Mouse (Mus musculus) testis, adult 2 months (tissue): ENCODE results near the gene Olfr948. TPM values are rescaled to one million over a fixed set of nuclear protein-coding genes. Genes with fewer than 3 reads are reported as not detected.

Experiments
- H3K27ac ChIP-seq: fragments of 200-500 bp; 2 replicates; pipeline ENCODE4 v1.5.1; 2012; ENCODE audit warnings: low read depth, low read length; ENCODE audit not compliant: control insufficient read depth, insufficient read depth
- H3K27me3 ChIP-seq: fragments of 200-500 bp; 2 replicates; pipeline ENCODE4 v1.6.1; 2012; ENCODE audit warnings: mild to moderate bottlenecking, low read length, moderate library complexity; ENCODE audit not compliant: control insufficient read depth, insufficient read depth
- H3K36me3 ChIP-seq: fragments of 200-500 bp; 2 replicates; pipeline ENCODE4 v1.6.1; 2012; ENCODE audit warnings: mild to moderate bottlenecking, low read length; ENCODE audit not compliant: control insufficient read depth, insufficient read depth
- H3K4me1 ChIP-seq: fragments of 200-500 bp; 2 replicates; pipeline ENCODE4 v1.6.1; 2012; ENCODE audit warnings: low read length; ENCODE audit not compliant: control insufficient read depth, insufficient read depth
- H3K4me3 ChIP-seq: fragments of 200-500 bp; 2 replicates; pipeline ENCODE4 v1.5.1; 2012; ENCODE audit warnings: low read depth, mild to moderate bottlenecking, low read length, moderate library complexity, mixed read lengths; ENCODE audit not compliant: control insufficient read depth
- CTCF ChIP-seq: fragments of 200-500 bp; IDR thresholded peaks from 2 replicates; pipeline ENCODE4 v1.5.1; 2012; ENCODE audit warnings: low read depth, mild to moderate bottlenecking, inconsistent platforms, low read length, moderate library complexity; ENCODE audit not compliant: control insufficient read depth, insufficient read depth, insufficient replicate concordance
- POLR2A ChIP-seq: fragments of 200-500 bp; IDR thresholded peaks from 2 replicates; pipeline ENCODE4 v1.6.1; 2012; ENCODE audit warnings: low read depth, mild to moderate bottlenecking, inconsistent platforms, low read length, moderate library complexity; ENCODE audit not compliant: control insufficient read depth
- polyA plus RNA-seq: library from polyadenylated mRNA; depleted of rRNA; stranded (reverse); fragments of >200 nt; gene quantifications from 2 replicates; pipeline ENCODE4 v1.2.3, GENCODE M21; 2012; rRNA removed

The Olfr948 gene
- polyA plus RNA-seq: not detected in 2 replicates

- TF ChIP-seq POLR2A (no peak), CTCF (no peak)
- H3K27me3 ChIP-seq: no peaks in the 10 kb centered on the region
- H3K36me3 ChIP-seq: no peaks in the 10 kb centered on the region
- H3K27ac ChIP-seq: no peak within 1 kb of the TSS
- H3K4me1 ChIP-seq: no peaks in the 10 kb centered on the region
- no peak within 1 kb of the TSS for H3K4me3 ChIP-seq
These were observed at the start of gene Olfr948 for GRCm38 (mm10) chr9:39325945-39326344. Olfr948 (minus strand) TSS chr9:39326045.

DNA sequence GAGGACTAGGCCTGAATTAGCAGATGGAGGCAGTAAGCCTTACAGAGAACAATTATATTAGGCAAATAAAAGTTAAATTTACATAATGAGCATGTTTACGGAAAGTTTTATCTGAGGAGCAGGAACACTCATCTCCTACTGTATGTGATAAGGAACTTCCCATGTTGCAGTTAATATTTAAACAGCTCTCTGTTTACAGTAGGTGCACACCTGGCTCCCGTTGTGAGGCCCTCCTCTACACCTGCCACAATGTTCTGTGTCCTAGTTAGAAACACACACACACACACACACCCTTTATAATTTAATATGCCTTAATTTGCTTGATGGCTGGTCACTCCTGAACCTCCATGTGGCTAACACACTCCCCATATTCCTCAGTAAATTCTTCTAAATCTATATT, 38.7 kb downstream of the Olfr948 start:
- no peak overlapping the region for H3K27ac ChIP-seq
- no peaks in the 10 kb centered on the region for H3K4me1 ChIP-seq
- H3K4me3 ChIP-seq: no peak overlapping the region
- no peaks in the 10 kb centered on the region for H3K36me3 ChIP-seq
- no peak for TF ChIP-seq POLR2A
- TF ChIP-seq CTCF: no peak
- H3K27me3 ChIP-seq: no peaks in the 10 kb centered on the region

DNA sequence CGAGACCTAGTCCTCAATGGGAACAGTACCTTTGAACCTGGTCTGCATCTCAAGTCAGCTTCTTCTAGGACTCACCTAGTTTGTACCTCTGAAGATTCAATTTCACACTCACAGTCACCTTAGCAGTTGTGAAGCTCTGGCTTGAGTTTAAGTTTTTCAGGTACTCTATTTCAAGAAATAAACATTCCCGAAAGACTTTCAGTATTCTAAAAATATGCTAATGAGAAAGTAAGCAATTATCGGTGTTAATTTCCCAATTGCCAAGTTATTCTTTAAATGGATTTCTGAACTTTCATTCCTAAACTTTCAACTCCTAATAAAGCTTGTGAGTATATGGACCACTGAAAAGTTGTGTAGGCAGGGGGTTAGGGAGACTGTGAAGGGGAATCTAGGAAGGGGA, 49.1 kb downstream of the Olfr948 start, which contains the start of gene Olfr945:
Gene Olfr945 (minus strand): TSS at position 101 of the 400 bp plus-strand sequence.
- H3K27ac ChIP-seq: no peak within 1 kb of the TSS
- H3K4me3 ChIP-seq: no peak within 1 kb of the TSS
- no peaks in the 10 kb centered on the region for H3K36me3 ChIP-seq
- no peaks in the 10 kb centered on the region for H3K4me1 ChIP-seq
- TF ChIP-seq POLR2A (no peak), CTCF (no peak)
- H3K27me3 ChIP-seq: no peaks in the 10 kb centered on the region

Other genes starting within 250 kb of the Olfr948 start
- gene Olfr938, start 247.2 kb downstream of the Olfr948 start, polyA plus RNA-seq: not detected in 2 replicates
- gene Olfr27, start 197.9 kb downstream of the Olfr948 start, polyA plus RNA-seq: 0.51 and 0.79 TPM in 2 replicates
- not detected in 2 replicates for gene Olfr943, start 159.7 kb downstream of the Olfr948 start, polyA plus RNA-seq
- not detected in 2 replicates for gene Olfr944, start 124.1 kb downstream of the Olfr948 start, polyA plus RNA-seq
- not detected in 2 replicates for gene Olfr1537, start 76.1 kb downstream of the Olfr948 start, polyA plus RNA-seq
- gene Olfr945, start 49.2 kb downstream of the Olfr948 start, polyA plus RNA-seq: not detected in 2 replicates
- not detected in 2 replicates for gene Olfr951, start 61.4 kb upstream of the Olfr948 start, polyA plus RNA-seq
- gene Olfr952, start 101.1 kb upstream of the Olfr948 start, polyA plus RNA-seq: not detected in 2 replicates
- not detected in 2 replicates for gene Olfr954, start 130.7 kb upstream of the Olfr948 start, polyA plus RNA-seq
- gene Olfr955, start 145.9 kb upstream of the Olfr948 start, polyA plus RNA-seq: not detected in 2 replicates
- gene Olfr44, start 167.9 kb upstream of the Olfr948 start, polyA plus RNA-seq: not detected in 2 replicates
- gene Olfr957, start 189.8 kb upstream of the Olfr948 start, polyA plus RNA-seq: not detected in 2 replicates
- not detected in 2 replicates for gene Olfr958, start 228.0 kb upstream of the Olfr948 start, polyA plus RNA-seq
- not detected in 2 replicates for gene Olfr959, start 249.5 kb upstream of the Olfr948 start, polyA plus RNA-seq